24 mouse cellular contexts compared by ENCODE assay signal in the genomic region with DNA sequence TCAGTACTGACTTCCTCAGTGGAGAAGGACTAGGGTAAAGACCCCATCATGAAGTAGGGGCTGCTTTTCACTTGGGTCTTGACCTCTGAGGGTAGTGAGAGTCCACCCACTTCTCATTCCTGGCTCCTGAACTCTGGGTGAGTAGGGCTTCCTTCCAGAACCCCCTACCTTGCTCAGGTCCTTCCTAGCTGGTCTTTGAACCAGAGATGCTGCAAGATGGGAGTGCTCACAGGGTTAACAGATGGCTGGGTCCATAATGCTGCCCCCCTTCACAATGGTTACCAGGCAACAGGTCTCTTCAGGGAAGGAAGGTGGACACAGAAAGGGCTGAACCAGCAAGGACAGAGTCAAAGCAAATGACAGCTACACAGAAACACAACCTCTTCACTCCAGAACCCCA. TPM values are rescaled to one million over a fixed set of nuclear protein-coding genes. Genes with fewer than 3 reads are reported as not detected.
A peak's percentile ranks its signal among the peaks of the same experiment; 100 is the strongest.
DNase-seq lines count a peak whose midpoint lies in the region; ATAC-seq and TF ChIP-seq lines count a peak whose summit lies in the region.
"Had no signal": no experiment of that assay in that cellular context is flagged by ENCODE, and none has a peak within 500 bp of the region (broad histone marks: within the 10 kb centered on the region; RNA-seq: fewer than 3 reads in every experiment).

A gene (plus strand): TSS at position 301 of the 400 bp plus-strand sequence.

- peak; percentile 33; the same call in 1 of the 2 replicates for TF ChIP-seq POLR2A in testis, adult 2 months (IDR thresholded peaks at IDR 0.05; ENCODE audit: control insufficient read depth, low read depth, low read length)

- 0 out of 2 replicates have a peak within 1 kb of the TSS, but pooled peaks have one; percentile 20 for H3K9ac ChIP-seq in midbrain, embryonic 12.5 days (replicated peaks)
- no peak within 1 kb of the TSS for H3K9ac ChIP-seq in midbrain, embryonic 15.5 days
- H3K9ac ChIP-seq: embryonic facial prominence, embryonic 12.5 days; forebrain, embryonic 13.5 days; forebrain, embryonic 15.5 days had no signal

- ATAC-seq in midbrain, embryonic 12.5 days (ENCODE audit: low FRiP score, low read depth): no peak
- no peak for ATAC-seq in midbrain, embryonic 15.5 days (replicated peaks)
- ATAC-seq: activated CD4-positive, CD25-positive, alpha-beta regulatory T cell, adult 4 months; CD4-positive, CD25-positive, alpha-beta regulatory T cell, adult 4 months; forebrain, embryonic 13.5 days; forebrain, embryonic 15.5 days; Patski had no signal

- no peak for TF ChIP-seq CTCF in testis, adult 2 months (IDR thresholded peaks at IDR 0.05; ENCODE audit: control insufficient read depth, insufficient read depth, insufficient replicate concordance, low read depth, low read length)

- H3K4me3 ChIP-seq in midbrain, embryonic 12.5 days: no peak within 1 kb of the TSS
- no peak within 1 kb of the TSS for H3K4me3 ChIP-seq in midbrain, embryonic 15.5 days
- peak within 1 kb of the TSS; percentile 86 for H3K4me3 ChIP-seq in testis, adult 2 months (ENCODE audit: control insufficient read depth, low read depth, low read length)
- H3K4me3 ChIP-seq: embryonic facial prominence, embryonic 10.5 days; embryonic facial prominence, embryonic 12.5 days; forebrain, embryonic 13.5 days; forebrain, embryonic 15.5 days had no signal

- no peak within 1 kb of the TSS for H3K4me2 ChIP-seq in midbrain, embryonic 12.5 days (replicated peaks)
- no peak within 1 kb of the TSS for H3K4me2 ChIP-seq in midbrain, embryonic 15.5 days
- H3K4me2 ChIP-seq: embryonic facial prominence, embryonic 12.5 days; forebrain, embryonic 13.5 days; forebrain, embryonic 15.5 days had no signal

- H3K27ac ChIP-seq in midbrain, embryonic 12.5 days (replicated peaks): no peak within 1 kb of the TSS
- no peak within 1 kb of the TSS for H3K27ac ChIP-seq in midbrain, embryonic 15.5 days
- peak within 1 kb of the TSS; percentile 88 for H3K27ac ChIP-seq in testis, adult 2 months (ENCODE audit: control insufficient read depth, insufficient read depth, low read depth, low read length)
- H3K27ac ChIP-seq: embryonic facial prominence, embryonic 10.5 days; embryonic facial prominence, embryonic 12.5 days; forebrain, embryonic 13.5 days; forebrain, embryonic 15.5 days had no signal

- H3K27me3 ChIP-seq in midbrain, embryonic 12.5 days: peaks cover 9% of the 10 kb centered on the region
- no peaks in the 10 kb centered on the region for H3K27me3 ChIP-seq in midbrain, embryonic 15.5 days (replicated peaks)
- no peaks in the 10 kb centered on the region for H3K27me3 ChIP-seq in testis, adult 2 months (ENCODE audit: control insufficient read depth, insufficient read depth, low read length)
- H3K27me3 ChIP-seq: embryonic facial prominence, embryonic 12.5 days; forebrain, embryonic 13.5 days; forebrain, embryonic 15.5 days; Patski had no signal

- peak; percentile 4 for DNase-seq in kidney, adult 9 months
- no peak for DNase-seq in kidney, postnatal 36 days
- no peak for DNase-seq in testis, postnatal 10 days (ENCODE audit: low spot score)
- DNase-seq: adrenal gland, adult 8-10 months; adrenal gland, postnatal 14 days; adrenal gland, postnatal 36 days; B cell, adult 2 months; cerebellum, adult 11-12 months; cerebellum, adult 2 months; cerebellum, adult 9-10 months; cerebellum, postnatal 10 days; cerebellum, postnatal 25 days had no signal

- peaks cover 6% of the 10 kb centered on the region for H3K4me1 ChIP-seq in midbrain, embryonic 12.5 days
- peaks cover 4% of the 10 kb centered on the region for H3K4me1 ChIP-seq in midbrain, embryonic 15.5 days
- H3K4me1 ChIP-seq in testis, adult 2 months (ENCODE audit: control insufficient read depth, insufficient read depth, low read length): no peaks in the 10 kb centered on the region; the same call in 1 of the 2 replicates

- peaks cover 12% of the 10 kb centered on the region for H3K36me3 ChIP-seq in midbrain, embryonic 12.5 days
- H3K36me3 ChIP-seq in midbrain, embryonic 15.5 days (replicated peaks): no peaks in the 10 kb centered on the region
- no peaks in the 10 kb centered on the region for H3K36me3 ChIP-seq in testis, adult 2 months (ENCODE audit: control insufficient read depth, insufficient read depth, low read length)

- no peaks in the 10 kb centered on the region for H3K9me3 ChIP-seq in midbrain, embryonic 12.5 days
- no peaks in the 10 kb centered on the region for H3K9me3 ChIP-seq in midbrain, embryonic 15.5 days
- H3K9me3 ChIP-seq: embryonic facial prominence, embryonic 10.5 days; embryonic facial prominence, embryonic 12.5 days; forebrain, embryonic 13.5 days; forebrain, embryonic 15.5 days; G1E had no signal

RNA-seq across cellular contexts. Expression of the gene that starts here (rescaled TPM):
- 0.21 and 1.6 TPM in 2 replicates for polyA plus RNA-seq in midbrain, embryonic 12.5 days (2016; fragmentation: Nextera tagmentation; extraction: Ambion mirVana)
- polyA plus RNA-seq in midbrain, embryonic 15.5 days (2015; fragmentation: Nextera tagmentation; extraction: Ambion mirVana): 0.43 and 0.78 TPM in 2 replicates
- polyA plus RNA-seq in testis, adult 2 months (2012; rRNA removed): 552 and 576 TPM in 2 replicates
- polyA plus RNA-seq: activated CD4-positive, CD25-positive, alpha-beta regulatory T cell, adult 4 months; CD4-positive, CD25-positive, alpha-beta regulatory T cell, adult 4 months; embryonic facial prominence, embryonic 12.5 days; embryonic facial prominence, embryonic 14.5 days; forebrain, embryonic 13.5 days; forebrain, embryonic 15.5 days; G1E had no signal

Comparison
In these comparisons a context has a peak if more than half of its experiments do, and no peak if none do; other contexts are left out.
1. RNA of the gene that starts here (polyA plus RNA-seq): 552 to 576 TPM in testis, adult 2 months; 0.21 to 1.6 TPM in midbrain, embryonic 12.5 days and 0.43 to 0.78 TPM in midbrain, embryonic 15.5 days; every median in the first group is over 100 times any median in the second.